Mouse (Mus musculus) erythroblast, embryonic 14.5 days (primary cell): ENCODE measurements around the gene Eri3.

Experiments used
- GATA1 ChIP-seq: IDR thresholded peaks from 2 replicates; pipeline ENCODE4 v1.6.1; 2012; ENCODE audit warnings: low read length, inconsistent platforms, mixed read lengths
- TAL1 ChIP-seq: IDR thresholded peaks from 3 replicates; pipeline ENCODE4 v1.6.1; 2012; ENCODE audit warnings: low read length, inconsistent platforms, mixed read lengths

DNA sequence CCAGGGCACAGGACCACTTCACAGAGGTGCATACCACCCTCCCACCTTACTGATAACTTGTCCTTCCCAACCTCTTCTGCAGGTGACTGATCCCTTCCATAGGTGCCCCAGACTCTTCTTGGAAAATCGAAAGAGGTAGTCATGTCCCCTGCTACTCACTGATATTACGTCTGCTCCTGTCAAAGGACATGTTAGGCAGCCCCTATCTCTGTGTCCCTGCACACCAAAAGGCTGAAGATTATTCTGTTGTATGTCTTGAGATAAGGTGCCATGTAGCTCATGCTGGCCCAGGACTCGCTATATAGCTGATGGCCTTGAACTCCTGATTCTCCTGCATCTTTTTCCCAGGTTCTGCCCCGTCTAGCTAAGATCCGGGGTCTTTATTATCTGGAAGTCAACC is 24.2 kb upstream of the Eri3 start:
- no peak for TF ChIP-seq GATA1
- no peak for TF ChIP-seq TAL1
